Mouse (Mus musculus): Measurements from ENCODE around the gene Lce3e. TPM values are rescaled to one million over a fixed set of nuclear protein-coding genes. Genes with fewer than 3 reads are reported as not detected.

Gene Lce3e
- polyA plus RNA-seq, 1 experiment from 2014 or later = not detected

GRCm38 (mm10) chr3:93015460-93016104, 48.7 kb downstream of the Lce3e start, which contains the start of gene Crct1:
Crct1 (minus strand) TSS chr3:93015687.
- Histone ChIP-seq H3K27ac (no peak within 1 kb of the TSS), H3K9ac (peak within 1 kb of the TSS; percentile 41), H3K27me3 (replicated peaks) (no peaks in the 10 kb centered on the region), H3K36me3 (no peaks in the 10 kb centered on the region), H3K9me3 (no peaks in the 10 kb centered on the region), H3K4me2 (replicated peaks) (peak within 1 kb of the TSS; percentile 80), H3K4me3 (peak within 1 kb of the TSS; percentile 43), H3K4me1 (no peaks in the 10 kb centered on the region)
- peak; percentile 31; the same call in 1 of the 2 replicates for ATAC-seq (ENCODE audit: low FRiP score, low read depth)
- WGBS = 52% methylated on average over 3 of the region's 4 CpGs

Other genes with a start within 250 kb of the Lce3e start
- not detected in 2 replicates for gene Lce1f, start 246.7 kb upstream of the Lce3e start, polyA plus RNA-seq (2016; fragmentation: Nextera tagmentation; extraction: Ambion mirVana)
- not detected in 2 replicates for gene Gm38119, start 228.0 kb upstream of the Lce3e start, polyA plus RNA-seq (2016; fragmentation: Nextera tagmentation; extraction: Ambion mirVana)
- not detected in 2 replicates for gene Lce1g, start 214.7 kb upstream of the Lce3e start, polyA plus RNA-seq (2016; fragmentation: Nextera tagmentation; extraction: Ambion mirVana)
- gene Lce1h, start 202.0 kb upstream of the Lce3e start, polyA plus RNA-seq (2016; fragmentation: Nextera tagmentation; extraction: Ambion mirVana) = not detected in 2 replicates
- not detected in 2 replicates for gene Lce1i, start 188.2 kb upstream of the Lce3e start, polyA plus RNA-seq (2016; fragmentation: Nextera tagmentation; extraction: Ambion mirVana)
- gene Lce1j, start 176.5 kb upstream of the Lce3e start, polyA plus RNA-seq (2016; fragmentation: Nextera tagmentation; extraction: Ambion mirVana) = not detected in 2 replicates
- not detected in 2 replicates for gene Lce1k, start 159.2 kb upstream of the Lce3e start, polyA plus RNA-seq (2016; fragmentation: Nextera tagmentation; extraction: Ambion mirVana)
- gene Kprp, start 139.8 kb upstream of the Lce3e start, polyA plus RNA-seq (2016; fragmentation: Nextera tagmentation; extraction: Ambion mirVana) = not detected in 2 replicates
- gene Lce1l, start 115.8 kb upstream of the Lce3e start, polyA plus RNA-seq (2016; fragmentation: Nextera tagmentation; extraction: Ambion mirVana) = not detected in 2 replicates
- gene 2310050C09Rik, start 96.8 kb upstream of the Lce3e start, polyA plus RNA-seq (2016; fragmentation: Nextera tagmentation; extraction: Ambion mirVana) = not detected in 2 replicates
- not detected in 2 replicates for gene Lce3a, start 40.8 kb upstream of the Lce3e start, polyA plus RNA-seq (2016; fragmentation: Nextera tagmentation; extraction: Ambion mirVana)
- not detected in 2 replicates for gene Lce3b, start 34.1 kb upstream of the Lce3e start, polyA plus RNA-seq (2016; fragmentation: Nextera tagmentation; extraction: Ambion mirVana)
- not detected in 2 replicates for gene Lce3c, start 22.6 kb upstream of the Lce3e start, polyA plus RNA-seq (2016; fragmentation: Nextera tagmentation; extraction: Ambion mirVana)
- not detected in 2 replicates for gene Lce3d, start 9.7 kb upstream of the Lce3e start, polyA plus RNA-seq (2016; fragmentation: Nextera tagmentation; extraction: Ambion mirVana)
- not detected in 2 replicates for gene Lce3f, start 25.2 kb downstream of the Lce3e start, polyA plus RNA-seq (2016; fragmentation: Nextera tagmentation; extraction: Ambion mirVana)
- 0.32 TPM in 1 of 2 replicates, not detected in the other for gene Crct1, start 48.6 kb downstream of the Lce3e start, polyA plus RNA-seq (2016; fragmentation: Nextera tagmentation; extraction: Ambion mirVana)
- gene Lce1m, start 52.0 kb downstream of the Lce3e start, polyA plus RNA-seq (2016; fragmentation: Nextera tagmentation; extraction: Ambion mirVana) = not detected in 2 replicates
- gene Gm4858, start 101.8 kb downstream of the Lce3e start, polyA plus RNA-seq (2016; fragmentation: Nextera tagmentation; extraction: Ambion mirVana) = not detected in 2 replicates
- not detected in 2 replicates for gene Crnn, start 177.7 kb downstream of the Lce3e start, polyA plus RNA-seq (2016; fragmentation: Nextera tagmentation; extraction: Ambion mirVana)
- gene Flg2, start 230.2 kb downstream of the Lce3e start, polyA plus RNA-seq (2016; fragmentation: Nextera tagmentation; extraction: Ambion mirVana) = not detected in 2 replicates

Data from neural tube, embryonic 12.5 days (tissue).